Mouse (Mus musculus): Measurements from ENCODE around the gene Spsb3. TPM values are rescaled to one million over a fixed set of nuclear protein-coding genes. Genes with fewer than 3 reads are reported as not detected.

The Spsb3 gene
- total and polyA plus RNA-seq, 2 experiments from 2014 or later = 94.9 to 135 TPM

- no peak overlapping the region for H3K4me3 ChIP-seq (ENCODE audit: low read length)
- H3K27me3 ChIP-seq (ENCODE audit: insufficient read depth, low read length) = no peaks in the 10 kb centered on the region
- H3K27ac ChIP-seq = no peak overlapping the region
- no peak overlapping the region for H3K4me2 ChIP-seq (ENCODE audit: low read depth, low read length)
- no peak for TF ChIP-seq CTCF (IDR thresholded peaks at IDR 0.05; ENCODE audit: low read depth)
- peaks cover 72% of the 10 kb centered on the region for H3K36me3 ChIP-seq (ENCODE audit: insufficient read depth, low read length)
- no peak for DNase-seq (ENCODE audit: low spot score)
- no peaks in the 10 kb centered on the region for H3K9me3 ChIP-seq (ENCODE audit: low read length)
- H3K9ac ChIP-seq (replicated peaks; ENCODE audit: low read length) = no peak overlapping the region
- 97% methylated on average over 6 of the region's 6 CpGs for WGBS
- no peak for ATAC-seq
- H3K4me1 ChIP-seq (ENCODE audit: insufficient read depth, low read length) = peaks cover 10% of the 10 kb centered on the region; the same call in 1 of the 2 replicates
Observed at GRCm38 (mm10) chr17:24900014-24900413, 13.6 kb downstream of the Spsb3 start.

DNA sequence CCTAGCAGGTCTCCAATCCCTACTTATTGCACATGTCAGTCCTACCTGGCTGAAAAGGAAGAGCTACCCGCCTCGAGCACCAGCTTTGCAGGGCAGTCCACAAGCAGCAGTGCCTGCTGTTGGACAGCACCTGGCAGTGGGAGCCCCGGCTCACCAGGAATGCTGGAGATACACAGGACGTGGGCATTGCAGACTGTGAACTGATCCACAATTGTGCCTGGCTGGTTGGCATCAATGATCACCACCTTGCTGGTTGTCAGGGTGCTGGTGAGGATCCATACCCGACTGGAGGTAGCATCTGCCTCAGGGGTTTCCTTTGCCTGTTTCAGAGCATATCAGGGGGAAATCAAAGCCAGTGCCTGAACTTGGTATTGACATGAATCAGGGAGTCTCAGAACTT lies 15.7 kb downstream of the Spsb3 start:
- peaks cover 5% of the 10 kb centered on the region; the same call in 1 of the 2 replicates for H3K4me1 ChIP-seq (ENCODE audit: insufficient read depth, low read length)
- no peaks in the 10 kb centered on the region for H3K27me3 ChIP-seq (ENCODE audit: insufficient read depth, low read length)
- H3K36me3 ChIP-seq (ENCODE audit: insufficient read depth, low read length) = peaks cover 93% of the 10 kb centered on the region
- no peaks in the 10 kb centered on the region for H3K9me3 ChIP-seq (ENCODE audit: low read length)
- no peak overlapping the region for H3K4me3 ChIP-seq (ENCODE audit: low read length)
- H3K4me2 ChIP-seq (ENCODE audit: low read depth, low read length) = no peak overlapping the region
- no peak overlapping the region for H3K9ac ChIP-seq (replicated peaks; ENCODE audit: low read length)
- H3K27ac ChIP-seq = no peak overlapping the region
- 95% methylated on average over 5 of the region's 5 CpGs for WGBS
- no peak for TF ChIP-seq CTCF (IDR thresholded peaks at IDR 0.05; ENCODE audit: low read depth)
- no peak for DNase-seq (ENCODE audit: low spot score)
- no peak for ATAC-seq

GRCm38 (mm10) chr17:24902671-24903474 lies 16.4 kb downstream of the Spsb3 start:
- peak; percentile 53 for TF ChIP-seq CTCF (IDR thresholded peaks at IDR 0.05; ENCODE audit: low read depth)
- H3K9me3 ChIP-seq (ENCODE audit: low read length) = no peaks in the 10 kb centered on the region
- no peak overlapping the region for H3K9ac ChIP-seq (replicated peaks; ENCODE audit: low read length)
- H3K4me3 ChIP-seq (ENCODE audit: low read length) = no peak overlapping the region
- H3K27me3 ChIP-seq (ENCODE audit: insufficient read depth, low read length) = no peaks in the 10 kb centered on the region
- DNase-seq (ENCODE audit: low spot score) (peak; percentile 32), ATAC-seq (no peak)
- H3K27ac ChIP-seq = no peak overlapping the region
- H3K4me2 ChIP-seq (ENCODE audit: low read depth, low read length) = no peak overlapping the region
- WGBS = 70% methylated on average over 9 of the region's 9 CpGs
- H3K36me3 ChIP-seq (ENCODE audit: insufficient read depth, low read length) = peaks cover 100% of the 10 kb centered on the region
- H3K4me1 ChIP-seq (ENCODE audit: insufficient read depth, low read length) = no peaks in the 10 kb centered on the region

GRCm38 (mm10) chr17:24903767-24904166 lies 17.3 kb downstream of the Spsb3 start:
- no peak overlapping the region for H3K4me3 ChIP-seq (ENCODE audit: low read length)
- WGBS = 93% methylated on average over 9 of the region's 9 CpGs

DNA sequence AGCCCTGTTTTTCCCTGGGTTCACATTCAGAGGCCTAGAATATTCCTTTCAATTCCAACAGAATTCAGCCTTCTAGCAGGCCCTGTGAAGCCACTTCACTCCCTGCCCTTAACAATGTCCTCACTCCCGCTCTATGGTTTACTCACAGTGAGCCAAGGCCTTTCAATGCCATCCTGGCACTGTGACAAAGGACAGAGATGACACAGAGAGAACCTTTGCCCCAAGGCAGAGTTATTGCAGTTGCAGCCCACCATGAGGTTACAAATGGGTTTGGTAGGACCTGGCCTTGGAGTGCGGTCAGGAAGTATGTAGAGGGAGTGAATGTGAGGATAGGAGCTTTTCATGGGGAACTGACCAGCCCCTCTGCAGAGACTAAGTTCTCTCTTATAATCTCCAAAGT lies 21.1 kb downstream of the Spsb3 start:
- Histone ChIP-seq H3K27ac (no peak overlapping the region), H3K9me3 (ENCODE audit: low read length) (no peaks in the 10 kb centered on the region), H3K4me1 (ENCODE audit: insufficient read depth, low read length) (no peaks in the 10 kb centered on the region), H3K4me2 (ENCODE audit: low read depth, low read length) (no peak overlapping the region), H3K36me3 (ENCODE audit: insufficient read depth, low read length) (peaks cover 93% of the 10 kb centered on the region), H3K27me3 (ENCODE audit: insufficient read depth, low read length) (no peaks in the 10 kb centered on the region), H3K9ac (replicated peaks; ENCODE audit: low read length) (no peak overlapping the region), H3K4me3 (ENCODE audit: low read length) (no peak overlapping the region)
- no peak for TF ChIP-seq CTCF (IDR thresholded peaks at IDR 0.05; ENCODE audit: low read depth)
- no peak for DNase-seq (ENCODE audit: low spot score)
- ATAC-seq = no peak
- 82% methylated on average over 2 of the region's 2 CpGs for WGBS

More at GRCm38 (mm10) chr17:24903767-24904166, 17.3 kb downstream of the Spsb3 start:
- ATAC-seq (no peak), DNase-seq (ENCODE audit: low spot score) (no peak)
- Histone ChIP-seq H3K27ac (no peak overlapping the region), H3K9me3 (ENCODE audit: low read length) (no peaks in the 10 kb centered on the region), H3K36me3 (ENCODE audit: insufficient read depth, low read length) (peaks cover 100% of the 10 kb centered on the region), H3K9ac (replicated peaks; ENCODE audit: low read length) (no peak overlapping the region), H3K4me1 (ENCODE audit: insufficient read depth, low read length) (no peaks in the 10 kb centered on the region), H3K27me3 (ENCODE audit: insufficient read depth, low read length) (no peaks in the 10 kb centered on the region), H3K4me2 (ENCODE audit: low read depth, low read length) (no peak overlapping the region)
- no peak for TF ChIP-seq CTCF (IDR thresholded peaks at IDR 0.05; ENCODE audit: low read depth)

GRCm38 (mm10) chr17:24913984-24914383 lies 27.5 kb downstream of the Spsb3 start:
- Histone ChIP-seq H3K9me3 (ENCODE audit: low read length) (no peaks in the 10 kb centered on the region), H3K27me3 (ENCODE audit: insufficient read depth, low read length) (no peaks in the 10 kb centered on the region), H3K36me3 (ENCODE audit: insufficient read depth, low read length) (peaks cover 91% of the 10 kb centered on the region), H3K4me2 (ENCODE audit: low read depth, low read length) (no peak overlapping the region), H3K27ac (no peak overlapping the region), H3K4me3 (ENCODE audit: low read length) (no peak overlapping the region), H3K9ac (replicated peaks; ENCODE audit: low read length) (no peak overlapping the region), H3K4me1 (ENCODE audit: insufficient read depth, low read length) (no peaks in the 10 kb centered on the region)
- no peak for TF ChIP-seq CTCF (IDR thresholded peaks at IDR 0.05; ENCODE audit: low read depth)
- DNase-seq (ENCODE audit: low spot score) (no peak), ATAC-seq (no peak)

DNA sequence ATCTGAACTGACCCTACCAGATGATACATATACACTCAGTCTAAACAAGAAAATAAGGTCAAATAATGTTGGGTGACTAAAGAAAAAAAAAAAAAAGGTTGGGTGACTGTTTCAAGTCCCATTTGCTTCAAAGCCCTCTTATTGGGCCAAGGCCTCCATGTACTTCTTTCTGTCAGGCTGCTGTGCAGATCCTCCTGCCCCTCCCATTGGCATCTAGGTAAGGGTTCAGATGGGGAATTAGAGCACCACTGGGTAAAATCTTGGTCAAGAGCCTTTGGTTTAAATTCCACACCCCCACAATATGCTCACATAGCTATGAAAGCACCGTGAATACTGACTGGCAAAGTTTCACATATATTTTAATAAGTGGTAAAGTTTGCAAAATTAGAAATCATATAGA lies 36.8 kb downstream of the Spsb3 start:
- no peak overlapping the region for H3K4me2 ChIP-seq (ENCODE audit: low read depth, low read length)
- WGBS = 94% methylated on average over 1 of the region's 1 CpGs
- ATAC-seq = no peak

More for the DNA sequence above, 36.8 kb downstream of the Spsb3 start:
- no peaks in the 10 kb centered on the region for H3K9me3 ChIP-seq (ENCODE audit: low read length)
- no peak overlapping the region for H3K27ac ChIP-seq
- H3K9ac ChIP-seq (replicated peaks; ENCODE audit: low read length) = no peak overlapping the region
- no peak for DNase-seq (ENCODE audit: low spot score)
- no peaks in the 10 kb centered on the region for H3K27me3 ChIP-seq (ENCODE audit: insufficient read depth, low read length)
- H3K4me3 ChIP-seq (ENCODE audit: low read length) = no peak overlapping the region
- H3K4me1 ChIP-seq (ENCODE audit: insufficient read depth, low read length) = no peaks in the 10 kb centered on the region
- peaks cover 78% of the 10 kb centered on the region for H3K36me3 ChIP-seq (ENCODE audit: insufficient read depth, low read length)
- TF ChIP-seq CTCF (IDR thresholded peaks at IDR 0.05; ENCODE audit: low read depth) = no peak

All from hindbrain, postnatal 0 days (tissue).